Mouse (Mus musculus) ES-E14 (cell line): Measurements from ENCODE around the gene 5330417C22Rik.

ENCODE experiments used
- HCFC1 ChIP-seq: IDR thresholded peaks from 2 replicates; pipeline ENCODE4 v1.6.1; 2012; ENCODE audit warnings: low read length, inconsistent platforms, borderline replicate concordance; ENCODE audit not compliant: insufficient read depth
- ZC3H11A ChIP-seq: IDR thresholded peaks from 2 replicates; pipeline ENCODE4 v1.6.1; 2012; ENCODE audit warnings: low read depth, mild to moderate bottlenecking, inconsistent platforms, low read length, borderline replicate concordance

DNA sequence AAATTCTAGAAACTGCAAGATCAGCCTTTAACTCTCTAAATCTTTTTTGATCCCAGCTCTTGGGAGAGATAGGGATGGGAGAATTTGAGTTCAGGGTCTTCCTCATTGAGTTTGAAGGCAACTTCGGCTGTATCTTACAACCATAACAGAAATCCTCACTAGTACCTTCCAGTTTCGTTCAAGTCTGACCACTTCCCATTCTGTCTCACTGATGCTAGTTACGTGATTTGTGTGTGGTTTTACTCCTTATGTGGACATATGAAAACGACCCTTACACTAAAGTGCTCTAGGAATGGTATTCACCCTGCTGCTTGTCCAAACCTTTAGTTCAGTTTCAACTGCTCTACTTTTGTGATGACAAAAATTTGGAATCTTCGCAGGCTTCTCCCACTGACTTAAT is 37.7 kb upstream of the 5330417C22Rik start:
- TF ChIP-seq ZC3H11A = no peak
- TF ChIP-seq HCFC1 = no peak
